Mouse (Mus musculus): ENCODE results near the gene Mex3d.
A peak's percentile ranks its signal among the peaks of the same experiment; 100 is the strongest.
"Not testable (repeated sequence)": the region's sequence is repeated elsewhere in the genome, so short reads cannot be mapped to it uniquely, and the experiment has no call there.

The Mex3d gene

DNA sequence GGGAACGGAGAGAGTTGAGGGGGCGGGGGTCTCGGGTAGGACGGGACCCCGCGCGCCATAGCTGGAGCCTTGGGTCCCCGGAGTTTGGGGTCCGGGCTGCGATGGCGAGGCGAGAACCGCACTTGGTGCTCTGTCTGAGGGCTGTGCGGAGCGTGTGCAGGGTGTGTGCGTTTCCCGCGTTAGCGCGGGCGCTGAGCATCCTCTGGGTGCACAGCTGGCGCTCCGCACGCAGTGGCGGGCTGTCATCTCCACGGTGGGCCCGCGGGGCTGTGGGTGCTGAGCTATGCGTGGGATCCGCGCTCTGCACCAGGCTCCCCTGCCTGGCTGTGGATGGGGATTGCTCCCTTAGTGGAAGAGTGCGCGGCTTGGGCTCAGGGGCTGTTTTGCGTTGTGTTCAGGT is 30.7 kb downstream of the Mex3d start:
- DNase-seq (ENCODE audit: low read depth, low spot score), result no peak

- no peak for DNase-seq (ENCODE audit: low read depth, low spot score)
Observed at GRCm38 (mm10) chr10:80356001-80356682, 31.3 kb downstream of the Mex3d start, which contains the start of gene Plk5. TSS of gene Plk5 (plus strand) at chr10:80356459.

DNA sequence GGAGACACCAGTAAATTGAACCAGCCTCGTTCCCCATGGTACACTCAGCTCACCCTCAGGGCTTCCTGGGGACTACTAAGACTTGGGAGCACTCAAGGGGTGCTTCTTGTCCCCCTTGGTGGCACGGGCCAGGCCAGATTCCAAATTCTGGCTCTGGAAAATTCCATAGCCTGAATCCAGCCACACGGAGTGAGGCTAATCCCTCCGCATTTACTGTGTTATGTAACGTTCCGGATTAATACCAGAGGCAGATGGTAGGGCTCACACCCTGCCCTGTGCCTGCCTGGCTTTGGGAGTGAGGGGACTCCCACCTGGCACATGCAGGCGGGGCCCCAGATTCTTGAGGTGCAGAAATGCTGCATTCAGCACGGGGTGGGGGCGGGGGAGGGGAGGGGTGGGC is 32.0 kb downstream of the Mex3d start:
- DNase-seq (ENCODE audit: low read depth, low spot score), result no peak

GRCm38 (mm10) chr10:80352727-80353126 is 34.7 kb downstream of the Mex3d start:
- DNase-seq (ENCODE audit: low read depth, low spot score), result no peak

- DNase-seq (ENCODE audit: low read depth, low spot score), result no peak
Observed at GRCm38 (mm10) chr10:80351896-80352295, 35.6 kb downstream of the Mex3d start.

- DNase-seq (ENCODE audit: low read depth, low spot score), result peak; percentile 70
Observed at GRCm38 (mm10) chr10:80350292-80350691, 37.2 kb downstream of the Mex3d start.

DNA sequence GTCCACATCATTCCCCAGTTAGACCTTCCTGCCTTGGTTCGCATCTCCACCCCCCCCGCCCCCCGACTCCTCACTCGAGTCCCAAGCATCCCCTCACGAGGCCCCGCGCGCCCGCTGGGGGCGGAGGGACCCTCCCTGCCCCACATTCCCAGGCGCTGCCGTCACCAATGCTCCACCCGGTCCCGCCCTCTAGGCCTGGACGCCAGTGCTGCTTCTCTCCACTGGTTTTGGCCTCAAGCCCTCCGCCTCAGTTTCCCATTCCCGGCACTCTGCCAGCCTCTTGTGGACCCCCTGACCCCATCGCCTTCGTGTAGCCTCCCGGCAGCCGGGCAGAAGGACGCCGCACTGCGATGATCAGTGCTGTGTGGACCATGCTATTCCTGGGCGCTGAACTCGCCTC is 38.5 kb downstream of the Mex3d start:
- no peak for DNase-seq (ENCODE audit: low read depth, low spot score)

- DNase-seq (ENCODE audit: low read depth, low spot score), result no peak
Observed at GRCm38 (mm10) chr10:80348244-80348781, 39.1 kb downstream of the Mex3d start, which contains the start of gene Adamtsl5. TSS of gene Adamtsl5 (minus strand) at chr10:80348412.

DNA sequence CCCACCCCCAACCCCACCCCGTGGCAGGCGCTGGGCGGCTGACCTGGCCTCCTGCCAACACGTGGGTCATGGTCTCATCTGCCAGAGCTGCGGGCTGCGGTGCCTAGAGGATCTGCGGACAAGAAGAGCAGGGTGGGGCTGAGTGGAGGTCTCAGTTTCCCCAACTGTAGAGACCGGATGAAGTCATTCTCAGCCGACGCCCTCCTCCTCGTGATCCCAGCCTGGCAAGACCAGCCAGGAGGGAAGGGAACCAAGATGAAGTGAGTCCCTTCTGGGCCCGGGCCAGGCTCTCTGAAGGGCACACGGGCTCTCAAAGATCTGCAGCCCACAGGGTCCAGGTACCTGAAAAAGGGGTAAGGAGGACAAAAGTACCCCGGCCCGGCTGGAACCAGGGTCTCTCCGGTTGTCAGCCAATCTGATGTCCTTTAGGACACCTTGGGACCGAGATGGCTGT is 39.9 kb downstream of the Mex3d start:
- no peak for DNase-seq (ENCODE audit: low read depth, low spot score)

DNA sequence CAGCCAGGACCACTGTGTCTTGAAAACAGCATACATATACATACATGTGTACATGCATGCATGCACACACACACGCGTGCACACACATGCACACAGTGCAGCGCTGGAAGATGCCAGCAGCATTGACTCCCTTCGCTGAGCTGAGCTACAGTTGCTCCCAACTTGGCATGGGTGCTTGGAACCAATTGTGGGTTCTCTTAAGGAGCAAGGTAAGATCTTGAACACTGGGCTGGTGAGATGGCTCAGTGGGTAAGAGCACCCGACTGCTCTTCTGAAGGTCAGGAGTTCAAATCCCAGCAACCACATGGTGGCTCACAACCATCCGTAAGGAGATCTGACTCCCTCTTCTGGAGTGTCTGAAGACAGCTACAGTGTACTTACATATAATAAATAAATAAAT is 41.5 kb downstream of the Mex3d start:
- not testable (repeated sequence) for DNase-seq (ENCODE audit: low read depth, low spot score)

- DNase-seq (ENCODE audit: low read depth, low spot score), result no peak
Observed at GRCm38 (mm10) chr10:80345122-80345521, 42.3 kb downstream of the Mex3d start.

GRCm38 (mm10) chr10:80344131-80344661 is 43.3 kb downstream of the Mex3d start:
- peak; percentile 85 for DNase-seq (ENCODE audit: low read depth, low spot score)

DNA sequence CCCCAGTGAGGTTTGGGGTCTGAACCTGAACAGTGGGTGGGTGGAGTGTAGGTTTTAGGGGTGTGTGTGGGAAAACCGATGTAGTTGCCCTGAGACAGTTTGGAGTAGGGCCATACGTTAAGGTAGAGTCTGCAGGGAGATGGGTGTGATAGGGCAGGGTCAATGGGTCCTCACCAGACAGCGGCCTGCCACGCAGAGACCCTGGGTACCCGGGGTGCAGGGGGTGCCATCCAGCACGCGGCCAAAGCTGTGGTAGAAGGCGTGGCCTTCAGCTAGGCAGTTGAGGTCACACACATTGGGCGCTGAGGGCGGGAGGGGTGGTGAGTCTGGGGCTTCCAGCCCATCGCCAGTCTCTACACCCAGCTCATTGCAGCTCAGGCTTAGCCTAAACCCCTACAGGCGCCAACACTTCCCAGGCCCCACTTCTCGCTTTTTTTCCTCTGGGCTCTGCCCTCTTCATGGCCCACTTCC is 44.0 kb downstream of the Mex3d start:
- DNase-seq (ENCODE audit: low read depth, low spot score), result no peak

- DNase-seq (ENCODE audit: low read depth, low spot score), result peak; percentile 63
Observed at GRCm38 (mm10) chr10:80342749-80343424, 44.6 kb downstream of the Mex3d start.

DNA sequence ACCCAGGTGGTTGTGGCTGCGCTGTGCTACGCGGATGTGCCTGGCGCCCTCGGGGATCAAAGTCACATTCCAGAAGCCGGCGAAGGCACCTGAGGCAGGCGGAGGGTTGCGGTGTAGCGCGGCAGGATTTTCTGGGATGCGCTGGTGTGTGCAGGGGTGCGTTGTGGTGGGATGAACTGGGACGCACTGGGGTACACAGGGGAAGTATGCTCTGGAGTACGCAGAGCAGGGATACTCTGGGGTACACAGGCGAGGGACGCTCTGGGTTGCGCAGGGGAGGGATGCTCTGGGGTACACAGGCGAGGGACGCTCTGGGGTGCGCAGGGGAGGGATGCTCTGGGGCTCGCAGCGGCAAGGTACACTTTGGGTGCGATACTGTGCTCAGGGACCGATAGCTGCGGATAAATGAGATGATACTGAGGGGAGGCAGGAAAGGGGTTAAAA is 45.1 kb downstream of the Mex3d start:
- DNase-seq (ENCODE audit: low read depth, low spot score), result no peak

DNA sequence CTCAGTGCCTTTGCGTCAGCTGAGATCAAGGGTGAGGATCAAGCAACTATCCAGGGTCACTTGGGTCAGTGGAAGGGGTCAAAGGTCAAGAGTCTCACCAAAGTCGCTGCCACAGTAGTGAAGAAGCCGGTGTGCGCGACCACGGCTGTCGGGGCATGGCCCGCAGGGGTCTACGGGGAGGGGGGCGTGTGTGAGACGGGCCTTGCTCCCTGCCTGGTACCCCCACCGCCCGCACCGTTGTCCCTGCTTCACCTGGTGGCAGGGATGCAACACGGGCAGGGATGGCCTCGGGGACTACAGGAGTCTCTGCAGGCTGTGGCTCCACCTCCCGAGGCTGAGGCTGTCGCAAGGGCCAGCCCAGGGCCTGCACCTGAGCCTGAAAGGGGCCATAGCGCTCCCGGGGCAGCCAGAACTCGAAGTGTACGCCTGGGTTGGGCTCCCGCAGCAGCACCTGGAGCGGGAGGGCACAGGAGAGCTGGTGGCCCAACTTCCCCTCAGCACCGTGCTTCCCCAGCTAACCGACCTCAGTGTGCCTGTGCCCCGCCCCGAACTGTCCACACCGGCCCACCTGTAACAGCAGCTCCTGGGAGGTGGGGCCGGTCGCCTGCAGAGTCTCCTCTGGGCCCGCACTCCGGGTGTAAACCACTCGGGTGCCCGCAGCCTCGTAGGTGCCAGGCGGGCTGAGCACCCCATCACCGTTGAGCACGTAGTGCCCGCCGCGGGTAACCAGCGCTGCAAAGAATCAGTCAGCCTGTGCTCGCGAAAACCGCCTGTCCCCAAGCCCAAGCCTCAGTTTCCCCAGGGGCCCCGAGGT is 45.8 kb downstream of the Mex3d start:
- DNase-seq (ENCODE audit: low read depth, low spot score), result no peak

DNA sequence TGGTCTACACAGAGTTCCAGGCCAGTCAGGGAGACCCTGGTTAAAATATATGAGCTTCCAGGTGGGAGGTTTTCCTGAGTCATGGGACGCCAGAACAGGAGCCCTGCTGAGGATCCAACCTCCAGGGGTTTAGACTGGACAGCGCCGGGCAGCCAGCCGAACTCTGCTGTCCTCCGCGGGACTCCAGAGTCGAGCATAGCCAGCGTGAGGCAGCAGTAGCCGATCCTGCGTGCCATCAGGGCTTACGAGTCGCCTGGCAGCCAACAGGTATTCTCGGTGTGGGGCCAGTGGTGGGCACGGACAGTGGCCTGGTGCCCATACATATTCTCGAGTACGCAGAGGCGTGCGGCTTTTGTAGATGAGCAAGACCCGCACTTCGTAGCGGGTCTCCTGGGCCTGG is 46.4 kb downstream of the Mex3d start:
- no peak for DNase-seq (ENCODE audit: low read depth, low spot score)

- peak; percentile 86 for DNase-seq (ENCODE audit: low read depth, low spot score)
Observed at GRCm38 (mm10) chr10:80339941-80340750, 47.3 kb downstream of the Mex3d start.

GRCm38 (mm10) chr10:80336263-80336662 is 51.2 kb downstream of the Mex3d start:
- DNase-seq (ENCODE audit: low read depth, low spot score), result no peak

DNA sequence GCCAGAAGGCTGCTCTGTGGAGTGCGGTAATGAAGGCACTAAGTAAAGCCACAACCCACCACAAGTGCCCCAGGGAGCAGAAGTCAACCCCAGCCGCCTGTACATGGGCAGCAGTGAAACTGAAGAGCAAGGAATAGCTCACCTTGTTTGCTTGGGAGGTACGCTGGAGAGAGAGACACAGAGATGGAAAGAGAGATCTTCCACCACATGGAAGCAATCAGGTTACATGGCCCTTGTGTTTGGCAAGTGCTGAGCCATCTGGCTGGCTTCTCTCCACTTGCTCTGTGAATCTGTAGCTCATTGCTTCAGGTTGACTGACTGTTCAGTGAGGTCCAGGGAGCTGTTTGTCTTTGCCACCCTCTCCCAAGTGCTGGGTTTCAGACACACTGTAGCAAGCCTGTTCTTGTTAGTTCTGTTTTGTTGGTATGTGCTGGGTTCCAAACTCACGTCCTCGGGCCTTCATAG is 54.9 kb downstream of the Mex3d start:
- no peak for DNase-seq (ENCODE audit: low read depth, low spot score)
